Mouse (Mus musculus) thymus, postnatal 4 days (tissue): ENCODE results near the gene Arhgef12.
"Not testable (repeated sequence)": the region's sequence is repeated elsewhere in the genome, so short reads cannot be mapped to it uniquely, and the experiment has no call there.

Experiments
- DNase-seq: peaks from one replicate; pipeline ENCODE4 v3.0.0; 2021

Arhgef12 gene

GRCm38 (mm10) chr9:43107187-43107517 is at the start of gene Arhgef12:
Gene Arhgef12 (minus strand): TSS chr9:43107239.
- DNase-seq = no peak

GRCm38 (mm10) chr9:43155960-43156359 is 48.9 kb upstream of the Arhgef12 start:
- DNase-seq = no peak

- DNase-seq = no peak
These were observed 44.7 kb upstream of the Arhgef12 start for GRCm38 (mm10) chr9:43151779-43152178.

GRCm38 (mm10) chr9:43150957-43151356 is 43.9 kb upstream of the Arhgef12 start:
- DNase-seq = no peak

- no peak for DNase-seq
These were observed 43.0 kb upstream of the Arhgef12 start for GRCm38 (mm10) chr9:43150075-43150474.

GRCm38 (mm10) chr9:43149498-43149897 is 42.5 kb upstream of the Arhgef12 start:
- no peak for DNase-seq

GRCm38 (mm10) chr9:43145196-43145595 is 38.2 kb upstream of the Arhgef12 start:
- no peak for DNase-seq

- DNase-seq = no peak
These were observed 37.3 kb upstream of the Arhgef12 start for GRCm38 (mm10) chr9:43144206-43144810.

- peak; percentile 63 for DNase-seq
These were observed 34.8 kb upstream of the Arhgef12 start for GRCm38 (mm10) chr9:43141839-43142238.

GRCm38 (mm10) chr9:43133525-43133924 is 26.5 kb upstream of the Arhgef12 start:
- no peak for DNase-seq

- no peak for DNase-seq
These were observed 25.3 kb upstream of the Arhgef12 start for GRCm38 (mm10) chr9:43132380-43132779.

- no peak for DNase-seq
These were observed 24.9 kb upstream of the Arhgef12 start for GRCm38 (mm10) chr9:43131940-43132339.

- DNase-seq = peak; percentile 17
These were observed 23.6 kb upstream of the Arhgef12 start for GRCm38 (mm10) chr9:43130684-43131083.

DNA sequence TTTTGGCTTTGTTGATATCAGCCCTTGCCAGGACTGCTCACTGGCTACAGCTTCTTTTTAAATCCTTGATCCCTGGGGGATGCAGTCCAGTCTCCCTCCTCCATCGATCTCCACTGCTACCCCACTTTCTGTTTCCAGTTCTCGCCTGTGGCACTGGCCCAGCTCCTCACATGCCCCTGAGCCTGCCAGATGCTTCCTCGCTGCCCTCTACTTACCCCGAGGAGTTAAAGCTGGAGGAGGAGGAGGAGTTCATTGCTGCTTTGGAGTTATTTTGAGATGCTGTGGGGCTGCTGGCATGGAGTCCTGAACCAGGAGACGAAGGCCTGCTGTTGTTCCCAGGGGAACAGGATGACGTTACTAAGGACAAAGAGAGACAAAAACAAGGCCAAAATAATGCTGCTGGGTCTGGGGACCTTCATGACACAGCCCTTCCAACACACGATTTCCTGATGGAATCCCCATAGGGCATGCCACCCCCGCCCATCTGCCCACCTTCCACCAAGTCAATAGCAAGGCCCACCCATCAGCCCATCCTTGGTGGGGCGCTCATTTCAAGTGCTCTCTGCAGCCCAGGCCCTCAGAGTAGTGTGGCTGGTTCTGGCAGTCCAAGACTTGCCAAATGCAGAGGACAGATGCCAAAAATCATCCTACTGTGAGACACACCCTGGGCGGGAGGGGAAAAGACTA is 20.2 kb upstream of the Arhgef12 start:
- DNase-seq = no peak

- DNase-seq = no peak
These were observed 15.3 kb upstream of the Arhgef12 start for GRCm38 (mm10) chr9:43122379-43122778.

DNA sequence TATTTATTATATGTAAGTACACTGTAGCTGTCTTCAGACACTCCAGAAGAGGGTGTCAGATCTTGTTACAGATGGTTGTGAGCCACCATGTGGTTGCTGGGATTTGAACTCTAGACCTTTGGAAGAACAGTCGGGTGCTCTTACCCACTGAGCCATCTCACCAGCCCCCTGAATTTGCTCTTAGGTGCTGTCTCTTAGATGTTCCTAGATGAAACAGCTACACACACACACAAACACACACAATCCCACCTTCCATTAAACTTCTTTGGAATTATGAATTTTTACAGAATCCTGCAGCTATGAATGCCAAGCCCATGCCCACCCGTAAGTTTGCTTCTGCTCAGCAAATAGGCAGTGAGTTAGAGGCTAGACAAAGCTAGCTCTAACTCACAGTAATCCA is 14.9 kb upstream of the Arhgef12 start:
- not testable (repeated sequence) for DNase-seq

DNA sequence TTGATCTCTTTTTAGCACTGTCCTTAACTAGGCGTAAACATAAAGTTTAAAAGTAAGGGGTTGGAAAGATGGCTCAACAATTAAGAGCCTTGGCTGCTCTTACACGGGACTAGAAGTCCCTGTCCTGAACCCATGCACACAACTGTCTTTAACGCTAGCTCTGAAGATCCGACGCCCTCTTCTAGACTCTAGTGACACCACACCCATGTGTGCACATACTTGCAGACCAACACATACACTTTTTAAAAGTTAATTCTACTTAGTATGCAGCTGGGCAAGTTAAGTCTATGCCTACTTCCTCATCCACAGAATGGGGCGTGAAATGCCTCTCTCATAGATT is 9.9 kb upstream of the Arhgef12 start:
- DNase-seq = no peak

DNA sequence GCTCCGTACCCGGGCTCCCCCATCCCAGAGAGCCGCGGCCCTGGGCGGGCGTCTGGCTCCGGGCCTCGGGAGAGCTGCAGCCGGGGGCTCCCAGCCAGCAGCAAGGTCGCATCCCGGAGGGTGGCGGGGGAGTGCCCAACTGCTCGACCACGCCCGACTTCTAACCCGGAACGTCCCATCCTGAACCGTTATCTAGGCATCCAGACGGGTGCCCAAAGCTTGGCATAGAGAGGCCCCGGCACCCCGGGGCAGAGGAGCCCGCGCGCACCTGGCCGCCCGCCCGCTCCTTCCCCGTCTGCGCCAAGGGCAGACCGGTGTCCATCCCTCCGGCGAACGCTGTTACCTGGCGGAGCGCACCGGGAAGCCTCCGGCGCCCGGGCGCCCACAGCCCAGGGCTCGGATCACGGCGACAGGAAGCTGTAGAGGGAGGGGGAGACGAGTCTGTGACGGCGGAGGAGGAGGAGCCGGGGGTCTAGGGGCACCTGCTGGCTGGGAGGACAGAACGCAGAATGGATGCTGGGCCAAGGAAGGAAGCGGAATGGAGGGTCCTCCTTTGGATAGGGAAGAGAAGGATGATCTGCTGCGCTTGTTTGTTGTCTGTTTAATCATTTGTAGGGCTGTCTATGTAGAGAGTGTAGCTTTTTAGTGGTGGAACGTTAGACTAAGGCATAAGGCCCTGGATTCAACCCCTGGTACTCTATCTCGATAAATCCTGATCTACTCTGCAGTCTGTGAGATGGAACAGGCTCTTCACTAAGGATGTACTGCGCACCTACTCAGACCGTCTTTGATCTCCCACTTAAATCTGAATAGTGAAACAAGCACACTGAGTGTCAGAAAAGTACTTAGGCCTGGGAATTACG is 9.3 kb upstream of the Arhgef12 start, which contains the start of gene Tmem136:
Gene Tmem136 (minus strand): TSS at position 437 of the 863 bp plus-strand sequence.
- DNase-seq = peak; percentile 53

- DNase-seq = no peak
These were observed 8.5 kb upstream of the Arhgef12 start for GRCm38 (mm10) chr9:43115431-43116133.

GRCm38 (mm10) chr9:43114833-43115232 is 7.8 kb upstream of the Arhgef12 start:
- DNase-seq = no peak

- no peak for DNase-seq
These were observed 3.4 kb upstream of the Arhgef12 start for GRCm38 (mm10) chr9:43110286-43110980.

- DNase-seq = no peak
These were observed 2.1 kb upstream of the Arhgef12 start for GRCm38 (mm10) chr9:43109125-43109524.

GRCm38 (mm10) chr9:43108721-43109120 is 1.7 kb upstream of the Arhgef12 start:
- DNase-seq = no peak
